Mouse (Mus musculus): ENCODE results near the gene Zdhhc20. TPM values are rescaled to one million over a fixed set of nuclear protein-coding genes. Genes with fewer than 3 reads are reported as not detected.
"Not testable (repeated sequence)": the region's sequence is repeated elsewhere in the genome, so short reads cannot be mapped to it uniquely, and the experiment has no call there.

Zdhhc20 gene
- polyA plus RNA-seq, 1 experiment from 2014 or later: 12.9 TPM

DNA sequence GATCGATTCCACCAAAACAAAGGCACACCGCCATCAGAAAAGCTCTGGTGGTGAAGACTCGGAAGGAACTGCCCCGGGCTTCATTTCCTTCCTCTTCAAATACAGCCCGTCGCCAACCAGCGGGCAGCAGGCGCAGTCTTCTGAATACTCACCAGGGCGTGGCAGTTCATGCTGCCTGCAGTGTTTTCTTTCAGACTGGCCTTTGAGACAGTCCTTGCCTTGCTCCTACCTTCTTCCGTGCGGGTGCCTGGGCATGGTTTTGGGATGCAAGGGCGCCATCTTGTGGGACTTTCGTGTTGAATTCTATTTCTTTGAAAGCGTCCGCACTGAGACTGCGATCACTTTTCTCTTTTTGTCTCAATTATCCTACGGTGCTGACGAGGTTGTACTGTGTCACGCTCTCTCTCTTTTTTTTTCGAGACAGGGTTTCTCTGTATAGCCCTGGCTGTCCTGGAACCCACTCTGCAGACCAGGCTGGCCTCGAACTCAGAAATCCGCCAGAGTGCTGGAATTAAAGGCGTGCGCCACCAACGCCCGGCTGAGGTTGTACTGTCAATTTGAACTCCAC is 20.5 kb upstream of the Zdhhc20 start:
- H3K36me3 ChIP-seq (replicated peaks; ENCODE audit: insufficient read depth, low read length): no peaks in the 10 kb centered on the region
- H3K4me3 ChIP-seq (ENCODE audit: low read depth, low read length): peak overlapping the region; percentile 31
- no peaks in the 10 kb centered on the region for H3K27me3 ChIP-seq (ENCODE audit: insufficient read depth, low read length)
- DNase-seq (peak; percentile 85), ATAC-seq (peak; percentile 90)
- TF ChIP-seq EP300 (IDR thresholded peaks at IDR 0.05; ENCODE audit: low read depth) (peak; percentile 53; the same call in 1 of the 2 replicates), CTCF (IDR thresholded peaks at IDR 0.05; ENCODE audit: low read depth) (peak; percentile 91)
- H3K4me1 ChIP-seq (ENCODE audit: insufficient read depth): 0 out of 2 replicates have a peak, but pooled peaks cover 2% of the 10 kb centered on the region
- no peaks in the 10 kb centered on the region for H3K9me3 ChIP-seq (ENCODE audit: low read length)
- H3K9ac ChIP-seq (replicated peaks): peak overlapping the region; percentile 43
- H3K4me2 ChIP-seq (ENCODE audit: low read depth, low read length): peak overlapping the region; percentile 68
- H3K27ac ChIP-seq (ENCODE audit: low read depth): peak overlapping the region; percentile 59
- 20% methylated on average over 26 of the region's 26 CpGs for WGBS (ENCODE audit: insufficient replicate concordance)

DNA sequence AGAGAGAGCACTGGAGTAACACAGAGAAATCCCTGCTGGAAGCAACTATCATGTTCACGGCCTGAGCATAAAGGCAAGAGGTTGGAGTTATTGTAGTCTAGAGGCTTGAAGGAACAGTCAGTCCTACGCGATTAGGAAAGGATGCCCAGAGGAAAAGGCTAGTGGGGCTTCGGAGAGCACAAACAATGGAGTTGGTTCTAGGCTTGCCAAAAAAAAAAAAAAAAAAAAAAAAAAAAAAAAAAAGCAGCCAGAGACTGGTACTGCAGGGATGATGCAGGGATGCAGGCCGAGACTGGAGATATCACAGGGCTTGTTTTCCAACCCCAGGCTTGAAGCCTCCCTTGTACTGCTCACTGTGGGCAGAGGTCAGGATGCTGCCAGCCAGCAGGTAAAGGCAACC is 19.2 kb upstream of the Zdhhc20 start:
- Histone ChIP-seq H3K4me3 (ENCODE audit: low read depth, low read length) (no peak overlapping the region), H3K27ac (ENCODE audit: low read depth) (peak overlapping the region; percentile 67; the same call in 1 of the 2 replicates), H3K27me3 (ENCODE audit: insufficient read depth, low read length) (no peaks in the 10 kb centered on the region), H3K4me1 (ENCODE audit: insufficient read depth) (0 out of 2 replicates have a peak, but pooled peaks cover 2% of the 10 kb centered on the region), H3K36me3 (replicated peaks; ENCODE audit: insufficient read depth, low read length) (no peaks in the 10 kb centered on the region), H3K4me2 (ENCODE audit: low read depth, low read length) (no peak overlapping the region), H3K9ac (replicated peaks) (no peak overlapping the region), H3K9me3 (ENCODE audit: low read length) (no peaks in the 10 kb centered on the region)
- WGBS (ENCODE audit: insufficient replicate concordance): 76% methylated on average over 5 of the region's 5 CpGs
- DNase-seq (no peak), ATAC-seq (no peak)
- TF ChIP-seq EP300 (IDR thresholded peaks at IDR 0.05; ENCODE audit: low read depth): no peak
- TF ChIP-seq CTCF (IDR thresholded peaks at IDR 0.05; ENCODE audit: low read depth): no peak

DNA sequence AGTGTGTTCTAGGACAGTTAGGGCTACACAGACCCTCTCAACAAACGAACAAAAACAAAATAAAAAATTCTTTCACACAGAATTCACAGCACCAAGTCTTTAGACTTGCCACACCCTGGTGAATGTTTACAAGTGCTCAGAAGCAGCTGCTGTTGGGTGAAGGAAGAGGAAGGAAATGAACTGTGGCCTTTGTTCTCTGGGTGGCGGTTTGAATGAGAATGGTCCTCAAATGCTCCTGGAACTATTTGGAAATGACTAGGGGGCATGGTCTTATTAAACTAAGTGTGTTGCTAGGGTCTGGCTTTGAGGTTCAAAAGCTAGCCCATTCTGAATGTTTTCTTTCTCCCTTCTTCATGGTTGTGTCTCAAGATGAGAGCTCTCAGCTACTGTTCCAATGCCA is 18.4 kb upstream of the Zdhhc20 start:
- 38% methylated on average over 2 of the region's 2 CpGs for WGBS (ENCODE audit: insufficient replicate concordance)
- ATAC-seq (0 out of 2 replicates have a peak, but pooled peaks have one; percentile 25), DNase-seq (no peak)
- Histone ChIP-seq H3K4me2 (ENCODE audit: low read depth, low read length) (no peak overlapping the region), H3K36me3 (replicated peaks; ENCODE audit: insufficient read depth, low read length) (no peaks in the 10 kb centered on the region), H3K27ac (ENCODE audit: low read depth) (peak overlapping the region; percentile 67), H3K27me3 (ENCODE audit: insufficient read depth, low read length) (no peaks in the 10 kb centered on the region), H3K9me3 (ENCODE audit: low read length) (no peaks in the 10 kb centered on the region), H3K4me1 (ENCODE audit: insufficient read depth) (0 out of 2 replicates have a peak, but pooled peaks cover 2% of the 10 kb centered on the region), H3K4me3 (ENCODE audit: low read depth, low read length) (no peak overlapping the region), H3K9ac (replicated peaks) (no peak overlapping the region)
- TF ChIP-seq CTCF (IDR thresholded peaks at IDR 0.05; ENCODE audit: low read depth): no peak
- TF ChIP-seq EP300 (IDR thresholded peaks at IDR 0.05; ENCODE audit: low read depth): no peak

DNA sequence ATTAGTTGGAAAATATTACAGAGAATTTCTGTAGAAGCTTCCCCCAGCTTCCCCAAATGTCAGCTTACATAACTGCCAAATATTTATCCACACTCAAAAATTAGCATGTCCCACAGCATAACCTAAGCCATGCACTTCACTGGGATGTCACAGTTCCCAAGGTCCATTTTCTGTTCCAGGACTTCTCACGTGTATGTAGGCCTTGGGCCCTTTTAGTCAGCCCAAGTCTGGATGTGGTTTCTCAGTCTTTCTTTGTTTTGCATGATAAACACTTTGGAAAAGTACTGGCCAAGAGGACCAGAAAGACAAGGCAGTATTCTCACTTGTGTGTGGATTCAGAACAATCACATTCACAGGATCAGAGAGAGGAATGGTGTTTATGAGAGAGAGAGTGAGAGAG is 11.9 kb upstream of the Zdhhc20 start:
- no peak overlapping the region for H3K27ac ChIP-seq (ENCODE audit: low read depth)
- ATAC-seq: no peak
- H3K9ac ChIP-seq (replicated peaks): no peak overlapping the region
- no peak for TF ChIP-seq CTCF (IDR thresholded peaks at IDR 0.05; ENCODE audit: low read depth)
- no peaks in the 10 kb centered on the region for H3K4me1 ChIP-seq (ENCODE audit: insufficient read depth)
- no peak overlapping the region for H3K4me2 ChIP-seq (ENCODE audit: low read depth, low read length)
- 70% methylated on average over 1 of the region's 1 CpGs for WGBS (ENCODE audit: insufficient replicate concordance)
- no peaks in the 10 kb centered on the region for H3K27me3 ChIP-seq (ENCODE audit: insufficient read depth, low read length)
- H3K9me3 ChIP-seq (ENCODE audit: low read length): no peaks in the 10 kb centered on the region
- no peak for DNase-seq
- H3K36me3 ChIP-seq (replicated peaks; ENCODE audit: insufficient read depth, low read length): no peaks in the 10 kb centered on the region
- no peak overlapping the region for H3K4me3 ChIP-seq (ENCODE audit: low read depth, low read length)

DNA sequence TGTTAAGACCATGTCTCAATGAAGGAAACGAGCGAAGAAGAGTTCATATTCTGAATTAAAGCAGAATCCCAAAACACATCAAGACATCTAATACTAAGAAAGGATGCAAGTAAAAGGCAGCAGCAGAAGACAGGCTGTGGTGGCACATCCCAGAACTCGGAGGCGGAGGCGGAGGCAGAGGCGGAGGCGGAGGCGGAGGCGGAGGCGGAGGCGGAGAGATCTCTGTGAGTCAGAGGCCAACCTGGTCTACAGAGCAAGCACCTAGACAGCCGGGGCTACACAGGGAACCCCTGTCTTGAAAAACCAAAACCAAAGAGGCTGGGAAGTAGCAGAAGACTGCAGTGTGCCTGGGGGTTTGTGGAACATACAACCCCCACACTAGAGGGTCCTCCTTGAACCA is 6.8 kb upstream of the Zdhhc20 start:
- 94% methylated on average over 12 of the region's 12 CpGs for WGBS (ENCODE audit: insufficient replicate concordance)
- no peak for TF ChIP-seq EP300 (IDR thresholded peaks at IDR 0.05; ENCODE audit: low read depth)
- TF ChIP-seq CTCF (IDR thresholded peaks at IDR 0.05; ENCODE audit: low read depth): no peak
- no peak overlapping the region for H3K27ac ChIP-seq (ENCODE audit: low read depth)

DNA sequence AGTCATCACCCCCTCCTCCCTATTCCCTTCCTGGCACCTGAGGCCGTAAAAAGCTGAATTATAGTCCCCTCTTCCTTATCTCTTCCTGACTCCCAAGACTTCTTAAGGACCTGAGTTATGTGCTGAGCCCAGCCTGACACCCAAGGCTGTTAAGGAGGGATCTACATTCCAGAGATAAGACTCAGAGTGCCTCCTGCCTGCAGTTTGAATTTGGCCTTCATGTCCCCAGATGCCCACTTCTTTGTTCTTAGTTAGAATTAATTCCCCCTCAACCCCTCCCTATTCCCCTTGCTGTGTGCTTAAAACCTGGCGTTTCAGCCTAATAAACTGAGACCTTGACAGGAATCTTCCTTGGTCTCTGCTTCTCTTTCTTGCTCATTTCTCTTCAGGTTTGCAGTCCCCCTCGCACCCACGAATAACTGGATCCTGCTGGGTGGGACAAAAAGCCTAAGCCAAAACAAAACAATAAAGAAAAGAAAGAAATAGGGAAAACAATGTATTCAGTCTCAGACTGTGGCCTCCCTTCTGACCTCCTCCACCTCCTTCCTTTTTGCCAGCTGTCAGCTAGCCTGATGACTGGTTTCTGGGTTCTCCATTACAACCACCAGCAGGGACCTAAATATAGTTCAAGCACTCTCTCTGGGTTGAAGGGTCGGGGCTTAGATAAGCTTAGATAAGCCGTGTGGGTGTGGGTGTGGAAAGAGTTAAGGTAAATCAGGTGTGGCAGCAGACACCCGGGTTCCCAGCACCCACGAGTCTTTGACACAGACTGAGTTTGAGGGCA is 6.2 kb upstream of the Zdhhc20 start:
- not testable (repeated sequence) for H3K9me3 ChIP-seq (ENCODE audit: low read length); DNase-seq; H3K27me3 ChIP-seq (ENCODE audit: insufficient read depth, low read length); H3K4me1 ChIP-seq (ENCODE audit: insufficient read depth); ATAC-seq; H3K9ac ChIP-seq (replicated peaks); H3K36me3 ChIP-seq (replicated peaks; ENCODE audit: insufficient read depth, low read length); H3K27ac ChIP-seq (ENCODE audit: low read depth); H3K4me2 ChIP-seq (ENCODE audit: low read depth, low read length); H3K4me3 ChIP-seq (ENCODE audit: low read depth, low read length)
- WGBS (ENCODE audit: insufficient replicate concordance): 56% methylated on average over 8 of the region's 8 CpGs

More for the DNA sequence above, 6.8 kb upstream of the Zdhhc20 start:
- H3K27me3 ChIP-seq (ENCODE audit: insufficient read depth, low read length): no peaks in the 10 kb centered on the region
- H3K9me3 ChIP-seq (ENCODE audit: low read length): no peaks in the 10 kb centered on the region
- ATAC-seq (no peak), DNase-seq (no peak)
- no peak overlapping the region for H3K4me3 ChIP-seq (ENCODE audit: low read depth, low read length)
- H3K36me3 ChIP-seq (replicated peaks; ENCODE audit: insufficient read depth, low read length): no peaks in the 10 kb centered on the region
- no peak overlapping the region for H3K9ac ChIP-seq (replicated peaks)
- H3K4me1 ChIP-seq (ENCODE audit: insufficient read depth): no peaks in the 10 kb centered on the region
- no peak overlapping the region for H3K4me2 ChIP-seq (ENCODE audit: low read depth, low read length)

Data from liver, postnatal 0 days (tissue).